Mouse (Mus musculus) kidney, postnatal 0 days (tissue): Measurements from ENCODE around the gene Mymx. TPM values are rescaled to one million over a fixed set of nuclear protein-coding genes. Genes with fewer than 3 reads are reported as not detected.

ENCODE experiments used
- ATAC-seq: fragments of 200-750 bp; cut with Nextera tagmentation; replicated peaks from 2 replicates; pipeline ENCODE4 v1.8.0; 2017; ENCODE audit warnings: low read depth, moderate number of reproducible peaks, moderate TSS enrichment, moderate library complexity; ENCODE audit not compliant: low FRiP score
- DNase-seq: peaks from one replicate; pipeline ENCODE4 v3.0.0-alpha.2; 2016; ENCODE audit warnings: low spot score
- H3K27ac ChIP-seq: fragments of 300-500 bp; sonication (generic); 2 replicates; pipeline ENCODE4 v1.5.1; 2014; ENCODE audit warnings: mild to moderate bottlenecking
- H3K27me3 ChIP-seq: fragments of 300-500 bp; sonication (generic); 2 replicates; pipeline ENCODE4 v1.6.1; 2014; ENCODE audit warnings: low read length, mixed read lengths; ENCODE audit not compliant: insufficient read depth
- H3K36me3 ChIP-seq: fragments of 300-500 bp; sonication (generic); 2 replicates; pipeline ENCODE4 v1.6.1; 2014; ENCODE audit warnings: low read length, mixed read lengths; ENCODE audit not compliant: insufficient read depth
- H3K4me1 ChIP-seq: fragments of 300-500 bp; sonication (generic); replicated peaks from 2 replicates; pipeline ENCODE4 v1.6.1; 2014; ENCODE audit warnings: antibody characterized with exemption, low read length, mixed read lengths; ENCODE audit not compliant: insufficient read depth
- H3K4me2 ChIP-seq: fragments of 300-500 bp; sonication (generic); 2 replicates; pipeline ENCODE4 v1.6.1; 2014; ENCODE audit warnings: mild to moderate bottlenecking, low read length, moderate library complexity, mixed read lengths
- H3K4me3 ChIP-seq: fragments of 300-500 bp; sonication (generic); replicated peaks from 2 replicates; pipeline ENCODE4 v1.5.1; 2014; ENCODE audit warnings: low read depth, low read length
- H3K9ac ChIP-seq: fragments of 300-500 bp; sonication (generic); 2 replicates; pipeline ENCODE4 v1.6.1; 2014; ENCODE audit warnings: low read depth, low read length
- H3K9me3 ChIP-seq: fragments of 300-500 bp; sonication (generic); replicated peaks from 2 replicates; pipeline ENCODE4 v1.6.1; 2016; ENCODE audit warnings: low read length, inconsistent platforms, mixed read lengths
- CTCF ChIP-seq: IDR thresholded peaks from 2 replicates; pipeline ENCODE4 v1.5.1; 2016; ENCODE audit warnings: antibody characterized with exemption, low read depth, mild to moderate bottlenecking, moderate library complexity
- WGBS: fragments of 180-500 bp; shearing (Covaris S2); extraction: QIAGEN DNeasy Blood & Tissue Kit; methylation state at CpG from one replicate; pipeline ENCODE4 v1.1.7; 2014; 5-methylcytosine and 5-hydroxymethylcytosine counted together
- polyA plus RNA-seq: library from polyadenylated mRNA; unstranded; fragments of >200 nt; fragmentation: Nextera tagmentation; extraction: Ambion mirVana; gene quantifications from 2 replicates; pipeline ENCODE4 v1.2.1, GENCODE M21; 2015

The Mymx gene
- polyA plus RNA-seq, 1 experiment from 2014 or later: 18.4 TPM

GRCm38 (mm10) chr17:45612008-45612407 is 10.1 kb upstream of the Mymx start:
- ATAC-seq (no peak), DNase-seq (no peak)
- TF ChIP-seq CTCF: no peak
- no peaks in the 10 kb centered on the region; the same call in 1 of the 2 replicates for H3K4me1 ChIP-seq
- H3K27me3 ChIP-seq: no peaks in the 10 kb centered on the region
- 69% methylated on average over 8 of the region's 8 CpGs for WGBS
- no peak overlapping the region for H3K4me2 ChIP-seq
- H3K4me3 ChIP-seq: no peak overlapping the region
- no peak overlapping the region for H3K9ac ChIP-seq
- no peaks in the 10 kb centered on the region for H3K9me3 ChIP-seq
- H3K27ac ChIP-seq: no peak overlapping the region
- H3K36me3 ChIP-seq: no peaks in the 10 kb centered on the region

GRCm38 (mm10) chr17:45610144-45610866 is 8.4 kb upstream of the Mymx start:
- Histone ChIP-seq H3K36me3 (no peaks in the 10 kb centered on the region), H3K4me2 (no peak overlapping the region), H3K27ac (peak overlapping the region; percentile 39; the same call in 1 of the 2 replicates), H3K4me1 (no peaks in the 10 kb centered on the region; the same call in 1 of the 2 replicates), H3K27me3 (no peaks in the 10 kb centered on the region), H3K4me3 (no peak overlapping the region), H3K9me3 (no peaks in the 10 kb centered on the region), H3K9ac (no peak overlapping the region)
- ATAC-seq (no peak), DNase-seq (peak; percentile 44)
- 45% methylated on average over 5 of the region's 5 CpGs for WGBS
- TF ChIP-seq CTCF: no peak

GRCm38 (mm10) chr17:45608396-45608795 is 6.5 kb upstream of the Mymx start:
- no peak overlapping the region for H3K9ac ChIP-seq
- WGBS: 89% methylated on average over 4 of the region's 4 CpGs
- no peaks in the 10 kb centered on the region for H3K36me3 ChIP-seq
- no peaks in the 10 kb centered on the region for H3K27me3 ChIP-seq
- no peak overlapping the region for H3K27ac ChIP-seq
- no peak overlapping the region for H3K4me2 ChIP-seq
- H3K4me1 ChIP-seq: no peaks in the 10 kb centered on the region; the same call in 1 of the 2 replicates
- no peak for TF ChIP-seq CTCF
- H3K4me3 ChIP-seq: no peak overlapping the region
- no peak for ATAC-seq
- H3K9me3 ChIP-seq: no peaks in the 10 kb centered on the region
- no peak for DNase-seq

- no peak for TF ChIP-seq CTCF
- Histone ChIP-seq H3K9me3 (no peaks in the 10 kb centered on the region), H3K36me3 (no peaks in the 10 kb centered on the region), H3K27me3 (no peaks in the 10 kb centered on the region), H3K4me3 (no peak overlapping the region), H3K9ac (no peak overlapping the region), H3K27ac (no peak overlapping the region), H3K4me1 (no peaks in the 10 kb centered on the region; the same call in 1 of the 2 replicates), H3K4me2 (no peak overlapping the region)
- 77% methylated on average over 15 of the region's 15 CpGs for WGBS
- DNase-seq: no peak
- ATAC-seq: no peak
Measured at GRCm38 (mm10) chr17:45606992-45607879, 5.3 kb upstream of the Mymx start.

DNA sequence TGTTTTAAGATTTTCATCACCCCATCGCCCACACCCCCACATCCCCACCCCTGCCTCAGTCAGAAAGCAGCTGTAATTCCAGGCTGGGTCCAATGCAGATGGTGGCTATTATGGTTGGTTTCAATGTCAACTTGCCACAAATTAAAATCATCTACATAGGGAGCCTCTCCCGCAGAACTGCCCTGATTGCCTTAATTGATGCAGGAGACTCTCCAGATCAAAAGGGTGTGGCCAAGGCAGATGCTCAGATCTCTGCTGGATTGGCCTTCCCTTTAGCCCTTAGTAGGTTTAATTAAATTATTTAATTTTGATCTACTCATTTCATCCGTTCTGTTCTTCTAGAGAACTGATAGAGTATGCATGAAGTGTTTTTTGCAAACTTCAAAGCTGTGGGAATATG is 1.1 kb upstream of the Mymx start:
- H3K36me3 ChIP-seq: no peaks in the 10 kb centered on the region
- H3K4me2 ChIP-seq: no peak overlapping the region
- WGBS: 83% methylated on average over 3 of the region's 3 CpGs
- no peak overlapping the region for H3K9ac ChIP-seq
- H3K4me1 ChIP-seq: peaks cover 4% of the 10 kb centered on the region; the same call in 1 of the 2 replicates
- TF ChIP-seq CTCF: no peak
- H3K4me3 ChIP-seq: no peak overlapping the region
- no peak for ATAC-seq
- H3K27ac ChIP-seq: no peak overlapping the region
- no peaks in the 10 kb centered on the region for H3K9me3 ChIP-seq
- DNase-seq: no peak
- H3K27me3 ChIP-seq: no peaks in the 10 kb centered on the region

- Histone ChIP-seq H3K4me2 (no peak overlapping the region), H3K9me3 (no peaks in the 10 kb centered on the region), H3K27me3 (no peaks in the 10 kb centered on the region), H3K4me1 (peaks cover 5% of the 10 kb centered on the region; the same call in 1 of the 2 replicates), H3K36me3 (no peaks in the 10 kb centered on the region), H3K9ac (no peak overlapping the region; the same call in 1 of the 2 replicates), H3K4me3 (no peak overlapping the region), H3K27ac (peak overlapping the region; percentile 67; the same call in 1 of the 2 replicates)
- no peak for DNase-seq
- TF ChIP-seq CTCF: no peak
- ATAC-seq: no peak
- 25% methylated on average over 22 of the region's 22 CpGs for WGBS
Measured at GRCm38 (mm10) chr17:45601325-45601724, 577 bp downstream of the Mymx start.
